Mouse (Mus musculus) lung, adult 2 months (tissue): ENCODE measurements at regions not wholly inside any gene's neighbourhood (a gene's known extent, or its start where the extent isn't known, plus 50 kb on each side); places are given as distances from the start of the nearest gene placed in this dataset.

Experiments
- CTCF ChIP-seq: fragments of 200-500 bp; IDR thresholded peaks from 2 replicates; pipeline ENCODE4 v1.5.1; 2011; ENCODE audit warnings: mild to moderate bottlenecking, low read length, control low read depth; ENCODE audit not compliant: insufficient read depth
- POLR2A ChIP-seq: fragments of 200-500 bp; IDR thresholded peaks from 2 replicates; pipeline ENCODE4 v1.6.1; 2011; ENCODE audit warnings: low read depth, mild to moderate bottlenecking, control low read depth, low read length, borderline replicate concordance; ENCODE audit errors: extremely low read depth

- no peak for TF ChIP-seq POLR2A
- no peak for TF ChIP-seq CTCF
Observed at GRCm38 (mm10) chr8:40192266-40192665, 482.6 kb upstream of the Adam24 start.
